Mouse (Mus musculus): Measurements from ENCODE around the gene H2-T24.
"Not testable (repeated sequence)": the region's sequence is repeated elsewhere in the genome, so short reads cannot be mapped to it uniquely, and the experiment has no call there.

DNA sequence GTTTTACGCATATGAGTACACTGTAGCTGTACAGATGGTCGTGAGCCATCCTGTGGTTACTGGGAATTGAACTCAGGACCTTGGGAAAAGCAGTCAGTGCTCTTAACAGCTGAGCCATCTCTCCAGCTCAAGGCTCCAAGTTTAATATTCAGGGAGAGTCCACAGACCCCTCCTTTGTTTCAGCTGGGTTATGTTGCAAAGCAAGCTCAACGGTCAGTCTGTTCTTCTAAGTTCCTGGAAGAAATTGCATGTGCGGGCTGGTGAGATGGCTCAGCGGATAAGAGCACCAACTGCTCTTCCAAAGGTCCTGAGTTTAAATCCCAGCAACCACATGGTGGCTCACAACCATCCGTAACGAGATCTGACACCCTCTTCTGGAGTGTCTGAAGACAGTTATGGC is 16.0 kb downstream of the H2-T24 start:
- not testable (repeated sequence) for TF ChIP-seq CTCF, EP300 (IDR thresholded peaks at IDR 0.05; ENCODE audit: low read depth)
